ENCODE assay signal across 11 mouse cellular contexts in genomic region chr10:127122018-127122417, GRCm38 (mm10). TPM values are rescaled to one million over a fixed set of nuclear protein-coding genes. Genes with fewer than 3 reads are reported as not detected.
DNase-seq lines count a peak whose midpoint lies in the region; ATAC-seq and TF ChIP-seq lines count a peak whose summit lies in the region.
"Had no signal": no experiment of that assay in that cellular context is flagged by ENCODE, and none has a peak within 500 bp of the region (broad histone marks: within the 10 kb centered on the region; RNA-seq: fewer than 3 reads in every experiment).

No protein-coding gene starts in this region.

- no peak for TF ChIP-seq POLR2A in MEL (IDR thresholded peaks at IDR 0.05; ENCODE audit: control insufficient read depth in 1 of 2, insufficient read depth in 1 of 2, low read depth in 1 of 2, low read length in 2 of 2, poor library complexity in 1 of 2)

- no peaks in the 10 kb centered on the region for H3K9me3 ChIP-seq in MEL (replicated peaks; ENCODE audit: insufficient read depth, low read length)
- no peaks in the 10 kb centered on the region for H3K9me3 ChIP-seq in forebrain, embryonic 15.5 days
- H3K9me3 ChIP-seq in liver, embryonic 12.5 days (replicated peaks): no peaks in the 10 kb centered on the region
- H3K9me3 ChIP-seq in midbrain, embryonic 15.5 days: no peaks in the 10 kb centered on the region
- H3K9me3 ChIP-seq in lung, postnatal 0 days (ENCODE audit: low read length): no peaks in the 10 kb centered on the region
- H3K9me3 ChIP-seq: embryonic facial prominence, embryonic 15.5 days; limb, embryonic 10.5 days had no signal

- no peak for TF ChIP-seq CTCF in MEL (IDR thresholded peaks at IDR 0.05 in 2 of 3, conservative IDR thresholded peaks at IDR 0.05 in 1 of 3; ENCODE audit: control insufficient read depth in 1 of 3, insufficient read depth in 1 of 3, low read depth in 2 of 3, low read length in 3 of 3, poor library complexity in 1 of 3, severe bottlenecking in 1 of 3)
- TF ChIP-seq CTCF in lung, postnatal 0 days (IDR thresholded peaks at IDR 0.05): no peak

- H3K9ac ChIP-seq in MEL (ENCODE audit: control insufficient read depth, low read depth, low read length, poor library complexity, severe bottlenecking): peak overlapping the region; percentile 58
- peak overlapping the region; percentile 23; the same call in 1 of the 2 replicates for H3K9ac ChIP-seq in forebrain, embryonic 15.5 days (replicated peaks)
- H3K9ac ChIP-seq in liver, embryonic 12.5 days: no peak overlapping the region
- peak overlapping the region; percentile 44 for H3K9ac ChIP-seq in midbrain, embryonic 15.5 days
- no peak overlapping the region for H3K9ac ChIP-seq in lung, postnatal 0 days (replicated peaks; ENCODE audit: low read depth)
- H3K9ac ChIP-seq: embryonic facial prominence, embryonic 15.5 days had no signal

- H3K79me2 ChIP-seq in MEL (ENCODE audit: control insufficient read depth, insufficient read depth, low read length, poor library complexity): peaks cover 7% of the 10 kb centered on the region

- 84% methylated on average over 3 of the region's 3 CpGs for WGBS in forebrain, embryonic 15.5 days
- WGBS in liver, embryonic 12.5 days (ENCODE audit: insufficient replicate concordance): 77% methylated on average over 3 of the region's 3 CpGs
- 84% methylated on average over 3 of the region's 3 CpGs for WGBS in midbrain, embryonic 15.5 days
- WGBS in lung, postnatal 0 days: 87% methylated on average over 3 of the region's 3 CpGs

- DNase-seq in MEL (ENCODE audit: low read depth, low spot score): peak; percentile 51
- DNase-seq in lung, postnatal 0 days (ENCODE audit: low spot score): no peak
- DNase-seq in heart, adult 11 months: no peak
- DNase-seq in spleen, postnatal 14 days (ENCODE audit: low spot score in 2 of 2): no peak
- DNase-seq: heart, postnatal 36 days; layer of hippocampus, adult 9-11 months had no signal

- no peaks in the 10 kb centered on the region for H3K27me3 ChIP-seq in MEL (ENCODE audit: control insufficient read depth in 1 of 2, insufficient read depth in 2 of 2, low read length in 2 of 2)
- no peaks in the 10 kb centered on the region for H3K27me3 ChIP-seq in forebrain, embryonic 15.5 days
- H3K27me3 ChIP-seq in liver, embryonic 12.5 days (replicated peaks): no peaks in the 10 kb centered on the region
- H3K27me3 ChIP-seq in midbrain, embryonic 15.5 days (replicated peaks): no peaks in the 10 kb centered on the region
- H3K27me3 ChIP-seq in lung, postnatal 0 days (replicated peaks; ENCODE audit: insufficient read depth, low read length): no peaks in the 10 kb centered on the region
- H3K27me3 ChIP-seq: embryonic facial prominence, embryonic 15.5 days had no signal

- peak overlapping the region; percentile 65 for H3K27ac ChIP-seq in MEL (ENCODE audit: control insufficient read depth, low read depth, low read length)
- H3K27ac ChIP-seq in forebrain, embryonic 15.5 days (replicated peaks): peak overlapping the region; percentile 90
- peak overlapping the region; percentile 89 for H3K27ac ChIP-seq in liver, embryonic 12.5 days
- peak overlapping the region; percentile 86 for H3K27ac ChIP-seq in midbrain, embryonic 15.5 days
- H3K27ac ChIP-seq in lung, postnatal 0 days (ENCODE audit: low read length): no peak overlapping the region

- no peak for ATAC-seq in forebrain, embryonic 15.5 days (replicated peaks)
- ATAC-seq in liver, embryonic 12.5 days: no peak
- no peak for ATAC-seq in midbrain, embryonic 15.5 days (replicated peaks)
- no peak for ATAC-seq in lung, postnatal 0 days

- H3K4me1 ChIP-seq in MEL (ENCODE audit: control insufficient read depth in 1 of 2, insufficient read depth in 2 of 2, low read length in 2 of 2): peaks cover 6 to 22% of the 10 kb centered on the region in 2 experiments
- H3K4me1 ChIP-seq in forebrain, embryonic 15.5 days: peaks cover 36% of the 10 kb centered on the region
- peaks cover 61% of the 10 kb centered on the region for H3K4me1 ChIP-seq in liver, embryonic 12.5 days
- H3K4me1 ChIP-seq in midbrain, embryonic 15.5 days: peaks cover 34% of the 10 kb centered on the region
- H3K4me1 ChIP-seq in lung, postnatal 0 days (ENCODE audit: insufficient read depth, low read depth, low read length): 0 out of 2 replicates have a peak, but pooled peaks cover 4% of the 10 kb centered on the region

- peak overlapping the region; percentile 50 to 62 for H3K4me3 ChIP-seq in MEL (ENCODE audit: control insufficient read depth in 1 of 2, insufficient read depth in 1 of 2, low read depth in 2 of 2, low read length in 2 of 2)
- H3K4me3 ChIP-seq in forebrain, embryonic 15.5 days: peak overlapping the region; percentile 96
- no peak overlapping the region for H3K4me3 ChIP-seq in liver, embryonic 12.5 days
- peak overlapping the region; percentile 88 for H3K4me3 ChIP-seq in midbrain, embryonic 15.5 days
- no peak overlapping the region for H3K4me3 ChIP-seq in lung, postnatal 0 days (ENCODE audit: low read depth, low read length)

- TF ChIP-seq RAD21 in MEL (IDR thresholded peaks at IDR 0.05; ENCODE audit: low read depth, low read length): no peak

- peaks cover 0 to 18% of the 10 kb centered on the region in 2 experiments; a peak in 2 of 4 replicates for H3K36me3 ChIP-seq in MEL (ENCODE audit: control insufficient read depth in 1 of 2, insufficient read depth in 2 of 2, low read length in 2 of 2)
- peaks cover 24% of the 10 kb centered on the region for H3K36me3 ChIP-seq in forebrain, embryonic 15.5 days
- H3K36me3 ChIP-seq in liver, embryonic 12.5 days: peaks cover 28% of the 10 kb centered on the region
- 0 out of 2 replicates have a peak, but pooled peaks cover 6% of the 10 kb centered on the region for H3K36me3 ChIP-seq in midbrain, embryonic 15.5 days (replicated peaks)
- peaks cover 23% of the 10 kb centered on the region for H3K36me3 ChIP-seq in lung, postnatal 0 days (ENCODE audit: insufficient read depth, low read length)

- no peak for TF ChIP-seq EP300 in MEL (IDR thresholded peaks at IDR 0.05; ENCODE audit: low read depth in 1 of 2, low read length in 2 of 2)
- TF ChIP-seq EP300 in lung, postnatal 0 days (IDR thresholded peaks at IDR 0.05): no peak

- peak overlapping the region; percentile 87 for H3K4me2 ChIP-seq in forebrain, embryonic 15.5 days (replicated peaks)
- H3K4me2 ChIP-seq in liver, embryonic 12.5 days: peak overlapping the region; percentile 89
- H3K4me2 ChIP-seq in midbrain, embryonic 15.5 days: peak overlapping the region; percentile 97
- H3K4me2 ChIP-seq in lung, postnatal 0 days (replicated peaks; ENCODE audit: low read depth, low read length): no peak overlapping the region

TF ChIP-seq in MEL, 35 proteins besides CTCF, POLR2A, EP300 and RAD21 (continues in another document):
- no peak for TF ChIP-seq TAL1 (IDR thresholded peaks at IDR 0.05; ENCODE audit: low read length)
- TF ChIP-seq MYC (IDR thresholded peaks at IDR 0.05; ENCODE audit: low read depth, low read length): no peak

RNA-seq across cellular contexts. Expression of gene Os9, which starts 1.1 kb away (rescaled TPM):
- total RNA-seq in MEL (2012; rRNA removed): 41.5 and 42.4 TPM in 2 replicates
- polyA plus RNA-seq in MEL (2012; ENCODE audit: insufficient read depth in 1 of 2, insufficient read length in 2 of 2, low read depth in 1 of 2, low replicate concordance in 2 of 2, missing spikeins in 1 of 2): 10 to 100 TPM in 1 of 2 experiments, not detected in 1; 60.4 TPM
- 110 and 117 TPM in 2 replicates for polyA plus RNA-seq in forebrain, embryonic 15.5 days (2015; fragmentation: Nextera tagmentation; extraction: Ambion mirVana)
- 49.5 and 51.4 TPM in 2 replicates for polyA plus RNA-seq in liver, embryonic 12.5 days (2016; fragmentation: Nextera tagmentation; extraction: Ambion mirVana)
- 130 and 135 TPM in 2 replicates for polyA plus RNA-seq in midbrain, embryonic 15.5 days (2015; fragmentation: Nextera tagmentation; extraction: Ambion mirVana)
- 112 and 113 TPM in 2 replicates for polyA plus RNA-seq in lung, postnatal 0 days (2015; fragmentation: Nextera tagmentation; extraction: Ambion mirVana)

RNA-seq across cellular contexts. Expression of gene B4galnt1, which starts 43.0 kb away (rescaled TPM):
- total RNA-seq in MEL (2012; rRNA removed): 23.7 and 24.6 TPM in 2 replicates
- polyA plus RNA-seq in MEL (2012; ENCODE audit: insufficient read depth in 1 of 2, insufficient read length in 2 of 2, low read depth in 1 of 2, low replicate concordance in 2 of 2, missing spikeins in 1 of 2): 10 to 100 TPM; 65.8 to 66.0 TPM
- 35.1 and 36.7 TPM in 2 replicates for polyA plus RNA-seq in forebrain, embryonic 15.5 days (2015; fragmentation: Nextera tagmentation; extraction: Ambion mirVana)
- 12.6 TPM in 2 replicates for polyA plus RNA-seq in liver, embryonic 12.5 days (2016; fragmentation: Nextera tagmentation; extraction: Ambion mirVana)
- 62.2 and 62.3 TPM in 2 replicates for polyA plus RNA-seq in midbrain, embryonic 15.5 days (2015; fragmentation: Nextera tagmentation; extraction: Ambion mirVana)
- polyA plus RNA-seq in lung, postnatal 0 days (2015; fragmentation: Nextera tagmentation; extraction: Ambion mirVana): 9.1 and 9.6 TPM in 2 replicates

RNA-seq across cellular contexts. Expression of gene Agap2, which starts 46.9 kb away (rescaled TPM):
- 0.03 and 0.04 TPM in 2 replicates for total RNA-seq in MEL (2012; rRNA removed)
- polyA plus RNA-seq in MEL (2012; ENCODE audit: insufficient read depth in 1 of 2, insufficient read length in 2 of 2, low read depth in 1 of 2, low replicate concordance in 2 of 2, missing spikeins in 1 of 2): under 1 TPM in 1 of 2 experiments, not detected in 1; 0.46 TPM
- polyA plus RNA-seq in forebrain, embryonic 15.5 days (2015; fragmentation: Nextera tagmentation; extraction: Ambion mirVana): 2.9 and 3.0 TPM in 2 replicates
- polyA plus RNA-seq in liver, embryonic 12.5 days (2016; fragmentation: Nextera tagmentation; extraction: Ambion mirVana): 0.92 and 1.6 TPM in 2 replicates
- polyA plus RNA-seq in midbrain, embryonic 15.5 days (2015; fragmentation: Nextera tagmentation; extraction: Ambion mirVana): 6.3 and 6.6 TPM in 2 replicates
- polyA plus RNA-seq in lung, postnatal 0 days (2015; fragmentation: Nextera tagmentation; extraction: Ambion mirVana): 0.04 and 0.32 TPM in 2 replicates

RNA-seq across cellular contexts. Expression of gene Tspan31, which starts 52.0 kb away (rescaled TPM):
- total RNA-seq in MEL (2012; rRNA removed): 49.7 and 57.2 TPM in 2 replicates
- 10 to 100 TPM in 1 of 2 experiments, not detected in 1; 63.1 TPM for polyA plus RNA-seq in MEL (2012; ENCODE audit: insufficient read depth in 1 of 2, insufficient read length in 2 of 2, low read depth in 1 of 2, low replicate concordance in 2 of 2, missing spikeins in 1 of 2)
- 118 and 122 TPM in 2 replicates for polyA plus RNA-seq in forebrain, embryonic 15.5 days (2015; fragmentation: Nextera tagmentation; extraction: Ambion mirVana)
- 75.2 and 81.9 TPM in 2 replicates for polyA plus RNA-seq in liver, embryonic 12.5 days (2016; fragmentation: Nextera tagmentation; extraction: Ambion mirVana)
- polyA plus RNA-seq in midbrain, embryonic 15.5 days (2015; fragmentation: Nextera tagmentation; extraction: Ambion mirVana): 113 and 120 TPM in 2 replicates
- polyA plus RNA-seq in lung, postnatal 0 days (2015; fragmentation: Nextera tagmentation; extraction: Ambion mirVana): 99.5 and 110 TPM in 2 replicates

RNA-seq across cellular contexts. Expression of gene Slc26a10, which starts 58.4 kb away (rescaled TPM):
- total RNA-seq in MEL (2012; rRNA removed): 0.75 and 1.1 TPM in 2 replicates
- 1 to 10 TPM in 1 of 2 experiments, not detected in 1; 1.3 TPM for polyA plus RNA-seq in MEL (2012; ENCODE audit: insufficient read depth in 1 of 2, insufficient read length in 2 of 2, low read depth in 1 of 2, low replicate concordance in 2 of 2, missing spikeins in 1 of 2)
- polyA plus RNA-seq in forebrain, embryonic 15.5 days (2015; fragmentation: Nextera tagmentation; extraction: Ambion mirVana): 1.4 and 2.1 TPM in 2 replicates
- 3.0 and 3.6 TPM in 2 replicates for polyA plus RNA-seq in liver, embryonic 12.5 days (2016; fragmentation: Nextera tagmentation; extraction: Ambion mirVana)
- polyA plus RNA-seq in midbrain, embryonic 15.5 days (2015; fragmentation: Nextera tagmentation; extraction: Ambion mirVana): 0.94 and 0.98 TPM in 2 replicates
- 1.0 and 1.1 TPM in 2 replicates for polyA plus RNA-seq in lung, postnatal 0 days (2015; fragmentation: Nextera tagmentation; extraction: Ambion mirVana)

Comparison
In these comparisons a context has a peak if more than half of its experiments do, and no peak if none do; other contexts are left out.
1. H3K4me3 ChIP-seq: peak in MEL (2 of 2), forebrain, embryonic 15.5 days (single experiment) and midbrain, embryonic 15.5 days (single experiment); none in liver, embryonic 12.5 days (single experiment) and lung, postnatal 0 days (single experiment).
2. H3K9ac ChIP-seq: peak in MEL (single experiment), forebrain, embryonic 15.5 days (single experiment) and midbrain, embryonic 15.5 days (single experiment); none in liver, embryonic 12.5 days (single experiment) and lung, postnatal 0 days (single experiment).